Mouse (Mus musculus): Measurements from ENCODE around the gene Gm10337. TPM values are rescaled to one million over a fixed set of nuclear protein-coding genes. Genes with fewer than 3 reads are reported as not detected.

Gene Gm10337
- polyA plus RNA-seq (2014; fragmentation: Illumina TruSeq; extraction: RNeasy Lipid Tissue Mini Kit (QIAGEN cat#74804); ENCODE audit: low read depth, low replicate concordance) = not detected

GRCm38 (mm10) chr15:102503447-102503846 lies at the start of gene Gm10337:
Gene Gm10337 (plus strand): TSS chr15:102503722.

GRCm38 (mm10) chr15:102458904-102459317 lies 44.6 kb upstream of the Gm10337 start, which contains the start of gene Prr13:
Gene Prr13 (plus strand): TSS chr15:102459028.

GRCm38 (mm10) chr15:102470183-102470604 lies 33.3 kb upstream of the Gm10337 start, which contains the start of gene Pcbp2:
Gene Pcbp2 (plus strand): TSS chr15:102470539.

GRCm38 (mm10) chr15:102516728-102517404 lies 13.3 kb downstream of the Gm10337 start, which contains the start of gene Map3k12:
Gene Map3k12 (minus strand): TSS chr15:102517064.

GRCm38 (mm10) chr15:102517976-102518858 lies 14.7 kb downstream of the Gm10337 start, which contains the start of gene Tarbp2:
Gene Tarbp2 (plus strand): TSS chr15:102518192.

GRCm38 (mm10) chr15:102524892-102525485 lies 21.5 kb downstream of the Gm10337 start, which contains the start of gene Npff:
Gene Npff (minus strand): TSS chr15:102524942.

Other genes with a start within 250 kb of the Gm10337 start
- 30.3 TPM for gene Rarg, start 246.2 kb upstream of the Gm10337 start, polyA plus RNA-seq (2014; fragmentation: Illumina TruSeq; extraction: RNeasy Lipid Tissue Mini Kit (QIAGEN cat#74804); ENCODE audit: low read depth, low replicate concordance)
- gene Gm9918, start 233.2 kb upstream of the Gm10337 start, polyA plus RNA-seq (2014; fragmentation: Illumina TruSeq; extraction: RNeasy Lipid Tissue Mini Kit (QIAGEN cat#74804); ENCODE audit: low read depth, low replicate concordance) = 0.14 TPM
- 30.6 TPM for gene Mfsd5, start 224.3 kb upstream of the Gm10337 start, polyA plus RNA-seq (2014; fragmentation: Illumina TruSeq; extraction: RNeasy Lipid Tissue Mini Kit (QIAGEN cat#74804); ENCODE audit: low read depth, low replicate concordance)
- 4.2 TPM for gene Espl1, start 207.5 kb upstream of the Gm10337 start, polyA plus RNA-seq (2014; fragmentation: Illumina TruSeq; extraction: RNeasy Lipid Tissue Mini Kit (QIAGEN cat#74804); ENCODE audit: low read depth, low replicate concordance)
- 474 TPM for gene Pfdn5, start 177.6 kb upstream of the Gm10337 start, polyA plus RNA-seq (2014; fragmentation: Illumina TruSeq; extraction: RNeasy Lipid Tissue Mini Kit (QIAGEN cat#74804); ENCODE audit: low read depth, low replicate concordance)
- 45.1 TPM for gene Myg1, start 172.0 kb upstream of the Gm10337 start, polyA plus RNA-seq (2014; fragmentation: Illumina TruSeq; extraction: RNeasy Lipid Tissue Mini Kit (QIAGEN cat#74804); ENCODE audit: low read depth, low replicate concordance)
- 14.2 TPM for gene Aaas, start 153.0 kb upstream of the Gm10337 start, polyA plus RNA-seq (2014; fragmentation: Illumina TruSeq; extraction: RNeasy Lipid Tissue Mini Kit (QIAGEN cat#74804); ENCODE audit: low read depth, low replicate concordance)
- 0.10 TPM for gene Sp7, start 136.5 kb upstream of the Gm10337 start, polyA plus RNA-seq (2014; fragmentation: Illumina TruSeq; extraction: RNeasy Lipid Tissue Mini Kit (QIAGEN cat#74804); ENCODE audit: low read depth, low replicate concordance)
- 24.9 TPM for gene Sp1, start 97.6 kb upstream of the Gm10337 start, polyA plus RNA-seq (2014; fragmentation: Illumina TruSeq; extraction: RNeasy Lipid Tissue Mini Kit (QIAGEN cat#74804); ENCODE audit: low read depth, low replicate concordance)
- gene Amhr2, start 58.4 kb upstream of the Gm10337 start, polyA plus RNA-seq (2014; fragmentation: Illumina TruSeq; extraction: RNeasy Lipid Tissue Mini Kit (QIAGEN cat#74804); ENCODE audit: low read depth, low replicate concordance) = 5.6 TPM
- 84.5 TPM for gene Prr13, start 44.7 kb upstream of the Gm10337 start, polyA plus RNA-seq (2014; fragmentation: Illumina TruSeq; extraction: RNeasy Lipid Tissue Mini Kit (QIAGEN cat#74804); ENCODE audit: low read depth, low replicate concordance)
- gene Pcbp2, start 33.2 kb upstream of the Gm10337 start, polyA plus RNA-seq (2014; fragmentation: Illumina TruSeq; extraction: RNeasy Lipid Tissue Mini Kit (QIAGEN cat#74804); ENCODE audit: low read depth, low replicate concordance) = 498 TPM
- gene Map3k12, start 13.3 kb downstream of the Gm10337 start, polyA plus RNA-seq (2014; fragmentation: Illumina TruSeq; extraction: RNeasy Lipid Tissue Mini Kit (QIAGEN cat#74804); ENCODE audit: low read depth, low replicate concordance) = 13.2 TPM
- gene Tarbp2, start 14.5 kb downstream of the Gm10337 start, polyA plus RNA-seq (2014; fragmentation: Illumina TruSeq; extraction: RNeasy Lipid Tissue Mini Kit (QIAGEN cat#74804); ENCODE audit: low read depth, low replicate concordance) = 35.9 TPM
- 6.4 TPM for gene Npff, start 21.2 kb downstream of the Gm10337 start, polyA plus RNA-seq (2014; fragmentation: Illumina TruSeq; extraction: RNeasy Lipid Tissue Mini Kit (QIAGEN cat#74804); ENCODE audit: low read depth, low replicate concordance)
- gene Gm28047, start 121.3 kb downstream of the Gm10337 start, polyA plus RNA-seq (2014; fragmentation: Illumina TruSeq; extraction: RNeasy Lipid Tissue Mini Kit (QIAGEN cat#74804); ENCODE audit: low read depth, low replicate concordance) = 0.27 TPM
- gene Atf7, start 121.7 kb downstream of the Gm10337 start, polyA plus RNA-seq (2014; fragmentation: Illumina TruSeq; extraction: RNeasy Lipid Tissue Mini Kit (QIAGEN cat#74804); ENCODE audit: low read depth, low replicate concordance) = 55.0 TPM
- gene Atp5g2, start 168.6 kb downstream of the Gm10337 start, polyA plus RNA-seq (2014; fragmentation: Illumina TruSeq; extraction: RNeasy Lipid Tissue Mini Kit (QIAGEN cat#74804); ENCODE audit: low read depth, low replicate concordance) = 344 TPM
- gene Calcoco1, start 218.5 kb downstream of the Gm10337 start, polyA plus RNA-seq (2014; fragmentation: Illumina TruSeq; extraction: RNeasy Lipid Tissue Mini Kit (QIAGEN cat#74804); ENCODE audit: low read depth, low replicate concordance) = 70.6 TPM